Mouse (Mus musculus) ES-Bruce4 (cell line): ENCODE measurements around the gene Tia1. TPM values are rescaled to one million over a fixed set of nuclear protein-coding genes. Genes with fewer than 3 reads are reported as not detected.

ENCODE experiments used
- H3K27ac ChIP-seq: 2 replicates; pipeline ENCODE4 v1.5.1; 2012; ENCODE audit warnings: low read length, inconsistent platforms; ENCODE audit not compliant: insufficient read depth
- H3K27me3 ChIP-seq: 2 replicates; pipeline ENCODE4 v1.6.1; 2012; ENCODE audit warnings: mild to moderate bottlenecking, low read length, inconsistent platforms; ENCODE audit not compliant: control insufficient read depth, poor library complexity, insufficient read depth, severe bottlenecking
- H3K36me3 ChIP-seq: 2 replicates; pipeline ENCODE4 v1.6.1; 2012; ENCODE audit warnings: inconsistent platforms, mild to moderate bottlenecking, low read length, moderate library complexity; ENCODE audit not compliant: control insufficient read depth, poor library complexity, insufficient read depth, severe bottlenecking
- H3K4me1 ChIP-seq: one replicate; pipeline ENCODE4 v1.8.1; 2011; ENCODE audit warnings: low read length; ENCODE audit not compliant: control insufficient read depth, insufficient read depth
- H3K4me3 ChIP-seq: 2 replicates; pipeline ENCODE4 v1.5.1; 2011; ENCODE audit warnings: low read depth, mild to moderate bottlenecking, low read length
- H3K9ac ChIP-seq: 2 replicates; pipeline ENCODE4 v1.6.1; 2012; ENCODE audit warnings: low read depth, mild to moderate bottlenecking, inconsistent platforms; ENCODE audit not compliant: poor library complexity, severe bottlenecking
- H3K9me3 ChIP-seq: replicated peaks from 2 replicates; pipeline ENCODE4 v1.6.1; 2012; ENCODE audit warnings: mild to moderate bottlenecking, low read length, inconsistent platforms; ENCODE audit not compliant: control insufficient read depth, poor library complexity, insufficient read depth, severe bottlenecking
- CTCF ChIP-seq: IDR thresholded peaks from one replicate; pipeline ENCODE4 v1.8.1; 2011; ENCODE audit warnings: low read depth, low read length
- EP300 ChIP-seq: IDR thresholded peaks from 2 replicates; pipeline ENCODE4 v1.6.1; 2011; ENCODE audit warnings: low read depth, low read length; ENCODE audit not compliant: insufficient read depth
- POLR2A ChIP-seq: IDR thresholded peaks from one replicate; pipeline ENCODE4 v1.8.1; 2011; ENCODE audit warnings: low read length; ENCODE audit not compliant: insufficient read depth
- polyA plus RNA-seq: library from polyadenylated mRNA; stranded (reverse); fragments of >200 nt; gene quantifications from 2 replicates; pipeline ENCODE4 v1.2.4, GENCODE M21; 2011; ENCODE audit warnings: low read depth; ENCODE audit not compliant: missing spikeins, insufficient read depth, insufficient read length

Gene Tia1
- polyA plus RNA-seq, 1 experiment = 79.7 TPM

GRCm38 (mm10) chr6:86382551-86382950, 21.5 kb upstream of the Tia1 start:
- no peaks in the 10 kb centered on the region for H3K4me1 ChIP-seq
- no peak for TF ChIP-seq EP300
- no peak for TF ChIP-seq CTCF
- TF ChIP-seq POLR2A = no peak
- no peak overlapping the region for H3K27ac ChIP-seq
- no peak overlapping the region for H3K4me3 ChIP-seq
- H3K9ac ChIP-seq = no peak overlapping the region
- H3K36me3 ChIP-seq = peaks cover 18% of the 10 kb centered on the region
- no peaks in the 10 kb centered on the region for H3K9me3 ChIP-seq
- no peaks in the 10 kb centered on the region for H3K27me3 ChIP-seq

GRCm38 (mm10) chr6:86383370-86383769, 20.6 kb upstream of the Tia1 start:
- H3K4me1 ChIP-seq = no peaks in the 10 kb centered on the region
- no peak for TF ChIP-seq EP300
- TF ChIP-seq POLR2A = no peak
- no peak for TF ChIP-seq CTCF
- H3K27ac ChIP-seq = no peak overlapping the region
- H3K4me3 ChIP-seq = no peak overlapping the region
- H3K27me3 ChIP-seq = no peaks in the 10 kb centered on the region
- no peak overlapping the region for H3K9ac ChIP-seq
- H3K9me3 ChIP-seq = no peaks in the 10 kb centered on the region
- H3K36me3 ChIP-seq = peaks cover 16% of the 10 kb centered on the region

- TF ChIP-seq CTCF = no peak
- TF ChIP-seq EP300 = no peak
- TF ChIP-seq POLR2A = no peak
- Histone ChIP-seq H3K4me3 (no peak overlapping the region), H3K9me3 (no peaks in the 10 kb centered on the region), H3K27me3 (no peaks in the 10 kb centered on the region), H3K9ac (no peak overlapping the region), H3K36me3 (peaks cover 11% of the 10 kb centered on the region), H3K4me1 (no peaks in the 10 kb centered on the region), H3K27ac (no peak overlapping the region)
These were observed 19.3 kb upstream of the Tia1 start for GRCm38 (mm10) chr6:86384692-86385091.

- no peaks in the 10 kb centered on the region for H3K27me3 ChIP-seq
- TF ChIP-seq CTCF = no peak
- no peak for TF ChIP-seq EP300
- no peak for TF ChIP-seq POLR2A
- no peaks in the 10 kb centered on the region for H3K9me3 ChIP-seq
- peaks cover 14% of the 10 kb centered on the region for H3K36me3 ChIP-seq
- no peak overlapping the region for H3K9ac ChIP-seq
- H3K4me3 ChIP-seq = no peak overlapping the region
- no peak overlapping the region for H3K27ac ChIP-seq
- H3K4me1 ChIP-seq = no peaks in the 10 kb centered on the region
These were observed 18.5 kb upstream of the Tia1 start for GRCm38 (mm10) chr6:86385362-86386104.

- no peaks in the 10 kb centered on the region for H3K9me3 ChIP-seq
- H3K36me3 ChIP-seq = peaks cover 28% of the 10 kb centered on the region
- H3K27ac ChIP-seq = no peak overlapping the region
- no peaks in the 10 kb centered on the region for H3K4me1 ChIP-seq
- H3K4me3 ChIP-seq = no peak overlapping the region
- no peak overlapping the region for H3K9ac ChIP-seq
- no peak for TF ChIP-seq EP300
- TF ChIP-seq CTCF = no peak
- no peak for TF ChIP-seq POLR2A
- H3K27me3 ChIP-seq = no peaks in the 10 kb centered on the region
These were observed 16.7 kb upstream of the Tia1 start for GRCm38 (mm10) chr6:86387313-86387712.

- Histone ChIP-seq H3K27ac (no peak overlapping the region), H3K36me3 (peaks cover 29% of the 10 kb centered on the region), H3K27me3 (no peaks in the 10 kb centered on the region), H3K9me3 (no peaks in the 10 kb centered on the region), H3K9ac (no peak overlapping the region), H3K4me3 (no peak overlapping the region), H3K4me1 (no peaks in the 10 kb centered on the region)
- TF ChIP-seq POLR2A (no peak), CTCF (no peak), EP300 (no peak)
These were observed 15.6 kb upstream of the Tia1 start for GRCm38 (mm10) chr6:86388461-86388860.
